Mouse (Mus musculus) embryonic facial prominence, embryonic 11.5 days (tissue): Measurements from ENCODE around the gene Map3k4. TPM values are rescaled to one million over a fixed set of nuclear protein-coding genes. Genes with fewer than 3 reads are reported as not detected.

Experiments used
- ATAC-seq: fragments of 200-750 bp; cut with Nextera tagmentation; replicated peaks from 2 replicates; pipeline ENCODE4 v1.8.0; 2017; ENCODE audit warnings: low read depth; ENCODE audit not compliant: insufficient number of reproducible peaks, low FRiP score, low TSS enrichment
- DNase-seq: peaks from one replicate; pipeline ENCODE4 v3.0.0-alpha.2; 2015; ENCODE audit warnings: low spot score
- H3K27ac ChIP-seq: fragments of 300-500 bp; sonication (generic); replicated peaks from 2 replicates; pipeline ENCODE4 v1.5.1; 2014; ENCODE audit warnings: mild to moderate bottlenecking, low read depth, low read length, control low read depth
- H3K27me3 ChIP-seq: fragments of 300-500 bp; sonication (generic); 2 replicates; pipeline ENCODE4 v1.6.1; 2014; ENCODE audit warnings: mild to moderate bottlenecking, low read length, moderate library complexity, mixed read lengths; ENCODE audit not compliant: control insufficient read depth, insufficient read depth
- H3K36me3 ChIP-seq: fragments of 300-500 bp; sonication (generic); replicated peaks from 2 replicates; pipeline ENCODE4 v1.6.1; 2014; ENCODE audit warnings: low read depth, mild to moderate bottlenecking, low read length, moderate library complexity, mixed read lengths; ENCODE audit not compliant: control insufficient read depth, insufficient read depth
- H3K4me1 ChIP-seq: fragments of 300-500 bp; sonication (generic); 2 replicates; pipeline ENCODE4 v1.6.1; 2014; ENCODE audit warnings: low read length, mixed read lengths; ENCODE audit not compliant: control insufficient read depth, insufficient read depth
- H3K4me2 ChIP-seq: fragments of 300-500 bp; sonication (generic); 2 replicates; pipeline ENCODE4 v1.6.1; 2014; ENCODE audit warnings: low read depth, mild to moderate bottlenecking, control low read depth, low read length, moderate library complexity
- H3K4me3 ChIP-seq: fragments of 300-500 bp; sonication (generic); 2 replicates; pipeline ENCODE4 v1.5.1; 2014; ENCODE audit warnings: low read depth, low read length, control low read depth
- H3K9ac ChIP-seq: fragments of 300-500 bp; sonication (generic); replicated peaks from 2 replicates; pipeline ENCODE4 v1.6.1; 2014; ENCODE audit warnings: mild to moderate bottlenecking, control low read depth, low read length
- H3K9me3 ChIP-seq: fragments of 300-500 bp; sonication (generic); replicated peaks from 2 replicates; pipeline ENCODE4 v1.6.1; 2016; ENCODE audit warnings: mild to moderate bottlenecking, low read length, inconsistent platforms, mixed read lengths; ENCODE audit not compliant: control insufficient read depth
- WGBS: fragments of 180-500 bp; shearing (Covaris S2); extraction: QIAGEN DNeasy Blood & Tissue Kit; methylation state at CpG from one replicate; pipeline ENCODE4 v1.1.7; 2014; 5-methylcytosine and 5-hydroxymethylcytosine counted together
- polyA plus RNA-seq: library from polyadenylated mRNA; unstranded; fragments of >200 nt; fragmentation: Nextera tagmentation; extraction: Ambion mirVana; gene quantifications from 2 replicates; pipeline ENCODE4 v1.2.1, GENCODE M21; 2014

Map3k4 gene
- polyA plus RNA-seq, 1 experiment from 2014 or later, result 42.0 TPM

DNA sequence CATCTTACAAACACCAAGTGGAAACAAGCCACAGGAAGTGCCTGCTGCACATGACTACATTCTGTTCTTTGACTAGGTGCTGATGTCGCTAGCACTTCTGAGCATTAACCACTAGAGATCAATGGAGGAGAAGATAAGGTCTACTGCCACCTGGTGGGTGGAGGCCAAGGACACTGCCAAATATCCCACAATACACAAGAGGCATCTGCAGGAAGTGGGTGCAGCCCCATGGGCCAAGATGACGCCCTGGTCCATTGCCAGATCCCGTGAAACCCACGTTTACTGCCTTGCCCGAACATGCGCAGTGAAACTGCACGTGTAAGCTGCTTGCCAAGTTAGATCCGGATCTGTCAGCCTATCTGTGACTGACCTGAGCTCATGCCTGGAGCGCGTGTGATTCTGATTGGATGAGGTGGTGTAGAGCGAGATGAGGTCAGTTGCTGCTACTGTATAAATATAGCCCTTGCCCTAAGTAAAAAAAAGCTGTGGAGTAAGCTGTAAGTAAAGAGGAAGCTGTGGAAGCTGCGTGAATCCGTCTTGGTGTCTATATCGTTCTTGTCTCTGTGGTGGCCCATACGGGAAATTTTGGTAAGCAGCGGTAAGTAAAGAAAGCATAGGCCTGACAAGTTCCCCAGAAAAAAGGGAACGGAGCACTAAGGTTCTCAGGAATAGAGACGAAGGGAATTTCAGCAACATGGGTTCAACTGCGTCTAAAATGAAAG lies 68.7 kb downstream of the Map3k4 start:
- no peaks in the 10 kb centered on the region for H3K4me1 ChIP-seq
- peaks cover 9% of the 10 kb centered on the region for H3K36me3 ChIP-seq
- DNase-seq (no peak), ATAC-seq (no peak)
- no peaks in the 10 kb centered on the region for H3K27me3 ChIP-seq
- H3K9ac ChIP-seq, result no peak overlapping the region
- H3K4me3 ChIP-seq, result no peak overlapping the region
- H3K27ac ChIP-seq, result no peak overlapping the region
- 96% methylated on average over 19 of the region's 19 CpGs for WGBS
- no peaks in the 10 kb centered on the region for H3K9me3 ChIP-seq
- H3K4me2 ChIP-seq, result no peak overlapping the region

GRCm38 (mm10) chr17:12240701-12241100 lies 77.9 kb downstream of the Map3k4 start:
- Histone ChIP-seq H3K4me3 (no peak overlapping the region), H3K4me2 (no peak overlapping the region), H3K27ac (no peak overlapping the region), H3K36me3 (no peaks in the 10 kb centered on the region), H3K27me3 (no peaks in the 10 kb centered on the region), H3K9ac (no peak overlapping the region), H3K4me1 (no peaks in the 10 kb centered on the region), H3K9me3 (no peaks in the 10 kb centered on the region)
- WGBS, result 74% methylated on average over 3 of the region's 3 CpGs
- DNase-seq, result no peak
- no peak for ATAC-seq

- ATAC-seq, result no peak
- DNase-seq, result no peak
- no peak overlapping the region for H3K9ac ChIP-seq
- peaks cover 9% of the 10 kb centered on the region; the same call in 1 of the 2 replicates for H3K36me3 ChIP-seq
- H3K4me3 ChIP-seq, result no peak overlapping the region
- no peak overlapping the region for H3K4me2 ChIP-seq
- no peak overlapping the region for H3K27ac ChIP-seq
- H3K4me1 ChIP-seq, result no peaks in the 10 kb centered on the region
- no peaks in the 10 kb centered on the region for H3K9me3 ChIP-seq
- 91% methylated on average over 6 of the region's 6 CpGs for WGBS
- no peaks in the 10 kb centered on the region for H3K27me3 ChIP-seq
These were observed 85.9 kb downstream of the Map3k4 start for GRCm38 (mm10) chr17:12232724-12233123.

- Histone ChIP-seq H3K9ac (no peak overlapping the region), H3K27ac (no peak overlapping the region), H3K4me2 (no peak overlapping the region), H3K9me3 (no peaks in the 10 kb centered on the region), H3K4me1 (no peaks in the 10 kb centered on the region), H3K36me3 (peaks cover 9% of the 10 kb centered on the region; the same call in 1 of the 2 replicates), H3K4me3 (no peak overlapping the region), H3K27me3 (no peaks in the 10 kb centered on the region)
- 96% methylated on average over 7 of the region's 7 CpGs for WGBS
- ATAC-seq, result no peak
- DNase-seq, result no peak
These were observed 87.5 kb downstream of the Map3k4 start for GRCm38 (mm10) chr17:12231087-12231486.

GRCm38 (mm10) chr17:12230167-12230566 lies 88.4 kb downstream of the Map3k4 start:
- Histone ChIP-seq H3K4me2 (no peak overlapping the region), H3K4me1 (no peaks in the 10 kb centered on the region), H3K27ac (no peak overlapping the region), H3K9ac (no peak overlapping the region), H3K36me3 (peaks cover 7% of the 10 kb centered on the region; the same call in 1 of the 2 replicates), H3K9me3 (no peaks in the 10 kb centered on the region), H3K27me3 (no peaks in the 10 kb centered on the region), H3K4me3 (no peak overlapping the region)
- ATAC-seq (no peak; the same call in 1 of the 2 replicates), DNase-seq (no peak)
- WGBS, result 87% methylated on average over 6 of the region's 6 CpGs

DNA sequence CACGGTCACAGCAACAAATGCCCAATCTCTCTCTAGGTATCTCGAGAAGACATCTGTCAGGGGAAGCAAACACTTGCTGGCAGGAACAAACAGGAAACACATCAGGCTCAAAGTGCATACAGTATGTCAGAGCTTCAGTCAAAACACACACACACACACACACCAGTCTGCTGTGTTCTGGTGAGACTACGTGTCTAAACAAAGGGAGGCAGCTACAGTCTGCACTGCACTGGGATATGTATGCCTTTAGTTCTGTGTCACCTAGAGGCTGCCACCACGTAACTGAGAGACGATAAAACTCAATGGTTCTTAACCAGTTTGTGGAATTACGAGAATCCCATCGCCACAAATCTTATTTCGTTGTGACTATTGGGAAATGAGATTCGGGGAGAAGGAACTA lies 88.8 kb downstream of the Map3k4 start:
- DNase-seq (no peak), ATAC-seq (no peak)
- Histone ChIP-seq H3K4me2 (no peak overlapping the region), H3K27me3 (no peaks in the 10 kb centered on the region), H3K36me3 (peaks cover 7% of the 10 kb centered on the region; the same call in 1 of the 2 replicates), H3K27ac (no peak overlapping the region), H3K9ac (no peak overlapping the region), H3K4me3 (no peak overlapping the region), H3K4me1 (no peaks in the 10 kb centered on the region), H3K9me3 (no peaks in the 10 kb centered on the region)
- WGBS, result 94% methylated on average over 9 of the region's 9 CpGs

- Histone ChIP-seq H3K4me2 (no peak overlapping the region), H3K36me3 (peaks cover 7% of the 10 kb centered on the region; the same call in 1 of the 2 replicates), H3K27ac (no peak overlapping the region)
These were observed 90.1 kb downstream of the Map3k4 start for GRCm38 (mm10) chr17:12228471-12228870.

DNA sequence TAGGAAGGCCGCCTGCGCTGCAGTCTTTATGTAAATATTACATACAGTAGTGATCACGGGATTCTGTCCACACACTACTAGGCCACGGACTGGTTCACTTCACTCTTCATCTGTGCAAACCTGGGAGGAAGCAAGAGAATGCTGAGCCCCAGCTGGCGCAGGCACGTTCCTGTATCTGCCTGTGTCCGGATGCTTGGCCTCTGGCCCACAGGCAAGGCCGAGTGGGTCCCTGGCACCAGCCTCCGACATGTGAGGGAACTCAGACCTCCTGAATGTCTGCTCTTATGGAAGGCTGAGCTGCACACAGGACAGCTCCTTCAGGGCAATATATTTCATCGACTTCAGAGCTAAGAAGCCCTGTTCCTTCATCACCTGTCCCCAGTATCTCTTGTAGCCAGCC lies 90.6 kb downstream of the Map3k4 start:
- no peaks in the 10 kb centered on the region for H3K4me1 ChIP-seq
- H3K27me3 ChIP-seq, result no peaks in the 10 kb centered on the region
- no peak for ATAC-seq
- H3K27ac ChIP-seq, result no peak overlapping the region
- no peak for DNase-seq
- H3K9me3 ChIP-seq, result no peaks in the 10 kb centered on the region
- peaks cover 7% of the 10 kb centered on the region; the same call in 1 of the 2 replicates for H3K36me3 ChIP-seq
- WGBS, result 89% methylated on average over 10 of the region's 10 CpGs
- no peak overlapping the region for H3K9ac ChIP-seq
- H3K4me2 ChIP-seq, result no peak overlapping the region
- no peak overlapping the region for H3K4me3 ChIP-seq

More at GRCm38 (mm10) chr17:12228471-12228870, 90.1 kb downstream of the Map3k4 start:
- no peak overlapping the region for H3K4me3 ChIP-seq
- no peaks in the 10 kb centered on the region for H3K4me1 ChIP-seq
- 94% methylated on average over 7 of the region's 7 CpGs for WGBS
- H3K27me3 ChIP-seq, result no peaks in the 10 kb centered on the region
- H3K9me3 ChIP-seq, result no peaks in the 10 kb centered on the region
- no peak overlapping the region for H3K9ac ChIP-seq
- ATAC-seq (no peak), DNase-seq (no peak)
